Mouse (Mus musculus) CH12.LX (cell line): ENCODE results near the gene Smug1. TPM values are rescaled to one million over a fixed set of nuclear protein-coding genes. Genes with fewer than 3 reads are reported as not detected.

ENCODE experiments used
- DNase-seq: peaks from one replicate; pipeline ENCODE4 v3.0.0-alpha.2; 2013; ENCODE audit errors: extremely low read depth
- H3K27ac ChIP-seq: 2 replicates; pipeline ENCODE4 v1.5.1; 2012; ENCODE audit warnings: low read depth, mild to moderate bottlenecking, control low read depth, moderate library complexity; ENCODE audit not compliant: insufficient read depth
- H3K27me3 ChIP-seq: replicated peaks from 2 replicates; pipeline ENCODE3; 2012; ENCODE audit warnings: inconsistent platforms
- H3K36me3 ChIP-seq, 2 experiments: replicated peaks in 1 of 2; 2 replicates each; pipeline versions ENCODE3 to v1.6.1; 2012; ENCODE audit warnings: inconsistent platforms in 1 of 2, low read length in 1 of 2, mild to moderate bottlenecking in 1 of 2, mixed read lengths in 1 of 2, moderate library complexity in 1 of 2; ENCODE audit not compliant: control insufficient read depth in 1 of 2, insufficient read depth in 1 of 2
- H3K4me1 ChIP-seq, 2 experiments: 2 replicates each; pipeline ENCODE4 v1.6.1; 2012; ENCODE audit warnings: inconsistent platforms in 1 of 2, moderate library complexity in 1 of 2; ENCODE audit not compliant: insufficient read depth in 2 of 2, control insufficient read depth in 1 of 2
- H3K4me2 ChIP-seq: 2 replicates; pipeline ENCODE4 v1.6.1; 2012; ENCODE audit warnings: low read depth, mild to moderate bottlenecking, control low read depth; ENCODE audit not compliant: poor library complexity, insufficient read depth, severe bottlenecking
- H3K4me3 ChIP-seq, 3 experiments: fragments of 150-350 bp in 1 of 3; sonication (generic) in 1 of 3; replicated peaks in 1 of 3; 2 replicates each; pipeline versions ENCODE3 to v1.5.1; 2011 to 2012; ENCODE audit warnings: low read depth in 2 of 3, low read length in 2 of 3, mild to moderate bottlenecking in 2 of 3, moderate library complexity in 2 of 3, control low read depth in 1 of 3, improper control_type of control experiment in 1 of 3, inconsistent platforms in 1 of 3, mixed read lengths in 1 of 3; ENCODE audit not compliant: poor library complexity in 1 of 3
- H3K79me2 ChIP-seq: replicated peaks from 2 replicates; pipeline ENCODE4 v1.6.1; 2012; ENCODE audit warnings: mild to moderate bottlenecking, moderate library complexity; ENCODE audit not compliant: control insufficient read depth, poor library complexity, insufficient read depth, severe bottlenecking; ENCODE audit errors: extremely low read depth
- H3K9ac ChIP-seq: 2 replicates; pipeline ENCODE4 v1.6.1; 2012; ENCODE audit warnings: low read depth, mild to moderate bottlenecking, control low read depth, moderate library complexity; ENCODE audit not compliant: insufficient read depth
- H3K9me3 ChIP-seq: replicated peaks from 2 replicates; pipeline ENCODE3; 2012; ENCODE audit warnings: low read length, inconsistent platforms, mixed read lengths
- BHLHE40 ChIP-seq: IDR thresholded peaks from 2 replicates; pipeline ENCODE4 v1.6.1; 2011; ENCODE audit warnings: mild to moderate bottlenecking, low read depth, low read length, improper control_type of control experiment
- CHD1 ChIP-seq: IDR thresholded peaks from 2 replicates; pipeline ENCODE4 v1.6.1; 2012; ENCODE audit warnings: low read depth, low read length, improper control_type of control experiment, inconsistent platforms
- CHD2 ChIP-seq: IDR thresholded peaks from 2 replicates; pipeline ENCODE4 v1.6.1; 2011; ENCODE audit warnings: low read length, improper control_type of control experiment
- CTCF ChIP-seq, 2 experiments: IDR thresholded peaks in 1 of 2; conservative IDR thresholded peaks in 1 of 2; 2 replicates each; pipeline ENCODE4 v1.5.1; 2011 to 2012; ENCODE audit warnings: low read depth in 2 of 2, low read length in 2 of 2, improper control_type of control experiment in 1 of 2, inconsistent platforms in 1 of 2, mild to moderate bottlenecking in 1 of 2, moderate library complexity in 1 of 2
- E2F4 ChIP-seq: IDR thresholded peaks from 2 replicates; pipeline ENCODE4 v1.6.1; 2011; ENCODE audit warnings: low read depth, low read length, improper control_type of control experiment; ENCODE audit not compliant: insufficient replicate concordance
- ELF1 ChIP-seq: IDR thresholded peaks from 2 replicates; pipeline ENCODE4 v1.6.1; 2014; ENCODE audit warnings: low read depth, mild to moderate bottlenecking, inconsistent platforms, low read length, improper control_type of control experiment
- EP300 ChIP-seq: IDR thresholded peaks from 2 replicates; pipeline ENCODE4 v1.6.1; 2011; ENCODE audit warnings: low read length, improper control_type of control experiment
- ETS1 ChIP-seq: conservative IDR thresholded peaks from 2 replicates; pipeline ENCODE4 v1.6.1; 2012; ENCODE audit warnings: low read depth, mild to moderate bottlenecking, inconsistent platforms, low read length, improper control_type of control experiment, moderate library complexity
- GABPA ChIP-seq: IDR thresholded peaks from 2 replicates; pipeline ENCODE4 v1.6.1; 2012; ENCODE audit warnings: low read depth, low read length, improper control_type of control experiment, inconsistent platforms; ENCODE audit not compliant: insufficient replicate concordance
- HCFC1 ChIP-seq: IDR thresholded peaks from 2 replicates; pipeline ENCODE4 v1.6.1; 2012; ENCODE audit warnings: low read depth, mild to moderate bottlenecking, inconsistent platforms, low read length, improper control_type of control experiment
- IRF4 ChIP-seq: IDR thresholded peaks from 2 replicates; pipeline ENCODE4 v1.6.1; 2014; ENCODE audit warnings: low read depth, mild to moderate bottlenecking, inconsistent platforms, low read length, improper control_type of control experiment
- JUN ChIP-seq: IDR thresholded peaks from 2 replicates; pipeline ENCODE4 v1.6.1; 2011; ENCODE audit warnings: low read depth, mild to moderate bottlenecking, low read length, improper control_type of control experiment, moderate library complexity; ENCODE audit not compliant: insufficient read depth
- JUND ChIP-seq: conservative IDR thresholded peaks from 2 replicates; pipeline ENCODE4 v1.6.1; 2011; ENCODE audit warnings: low read depth, low read length, improper control_type of control experiment
- KAT2A ChIP-seq: IDR thresholded peaks from 2 replicates; pipeline ENCODE4 v1.6.1; 2012; ENCODE audit warnings: low read length, improper control_type of control experiment, inconsistent platforms; ENCODE audit not compliant: insufficient replicate concordance
- MAFK ChIP-seq: IDR thresholded peaks from 2 replicates; pipeline ENCODE4 v1.6.1; 2011; ENCODE audit warnings: low read length, improper control_type of control experiment; ENCODE audit not compliant: insufficient replicate concordance
- MAX ChIP-seq: IDR thresholded peaks from 2 replicates; pipeline ENCODE4 v1.6.1; 2011; ENCODE audit warnings: low read length, improper control_type of control experiment
- MAZ ChIP-seq: IDR thresholded peaks from 2 replicates; pipeline ENCODE4 v1.6.1; 2012; ENCODE audit warnings: low read depth, mild to moderate bottlenecking, inconsistent platforms, low read length, improper control_type of control experiment, moderate library complexity
- MEF2A ChIP-seq: IDR thresholded peaks from 2 replicates; pipeline ENCODE4 v1.6.1; 2014; ENCODE audit warnings: low read depth, mild to moderate bottlenecking, inconsistent platforms, low read length, improper control_type of control experiment, borderline replicate concordance
- MXI1 ChIP-seq: IDR thresholded peaks from 2 replicates; pipeline ENCODE4 v1.6.1; 2011; ENCODE audit warnings: mild to moderate bottlenecking, low read depth, low read length, improper control_type of control experiment
- MYC ChIP-seq: IDR thresholded peaks from 2 replicates; pipeline ENCODE4 v1.6.1; 2011; ENCODE audit warnings: low read depth, mild to moderate bottlenecking, improper control_type of control experiment, low read length
- NELFE ChIP-seq: IDR thresholded peaks from 2 replicates; pipeline ENCODE4 v1.6.1; 2011; ENCODE audit warnings: low read depth, low read length, improper control_type of control experiment
- NRF1 ChIP-seq: IDR thresholded peaks from 2 replicates; pipeline ENCODE4 v1.6.1; 2014; ENCODE audit warnings: low read depth, mild to moderate bottlenecking, inconsistent platforms, low read length, improper control_type of control experiment, moderate library complexity
- PAX5 ChIP-seq: IDR thresholded peaks from 2 replicates; pipeline ENCODE4 v1.6.1; 2012; ENCODE audit warnings: low read length, inconsistent platforms, mixed read lengths
- POLR2A ChIP-seq: IDR thresholded peaks from 2 replicates; pipeline ENCODE4 v1.6.1; 2011; ENCODE audit warnings: low read depth, mild to moderate bottlenecking, improper control_type of control experiment, low read length
- POLR2AphosphoS2 ChIP-seq: IDR thresholded peaks from 2 replicates; pipeline ENCODE4 v1.6.1; 2011; ENCODE audit warnings: low read depth, low read length, improper control_type of control experiment
- RAD21 ChIP-seq: IDR thresholded peaks from 2 replicates; pipeline ENCODE4 v1.6.1; 2011; ENCODE audit warnings: low read depth, mild to moderate bottlenecking, low read length, improper control_type of control experiment, moderate library complexity
- RCOR1 ChIP-seq: conservative IDR thresholded peaks from 2 replicates; pipeline ENCODE4 v1.6.1; 2012; ENCODE audit warnings: low read depth, mild to moderate bottlenecking, inconsistent platforms, low read length, improper control_type of control experiment
- SIN3A ChIP-seq: IDR thresholded peaks from 2 replicates; pipeline ENCODE4 v1.6.1; 2012; ENCODE audit warnings: low read length, improper control_type of control experiment, inconsistent platforms
- SMC3 ChIP-seq: IDR thresholded peaks from 2 replicates; pipeline ENCODE4 v1.6.1; 2011; ENCODE audit warnings: low read depth, low read length, improper control_type of control experiment
- TBP ChIP-seq: conservative IDR thresholded peaks from 2 replicates; pipeline ENCODE4 v1.6.1; 2011; ENCODE audit warnings: low read depth, low read length, improper control_type of control experiment
- TCF12 ChIP-seq: IDR thresholded peaks from 2 replicates; pipeline ENCODE4 v1.6.1; 2014; ENCODE audit warnings: low read depth, mild to moderate bottlenecking, inconsistent platforms, low read length, improper control_type of control experiment
- UBTF ChIP-seq: IDR thresholded peaks from 2 replicates; pipeline ENCODE4 v1.6.1; 2012; ENCODE audit warnings: low read depth, mild to moderate bottlenecking, inconsistent platforms, low read length, improper control_type of control experiment, moderate library complexity
- USF1 ChIP-seq: IDR thresholded peaks from 2 replicates; pipeline ENCODE4 v1.6.1; 2014; ENCODE audit warnings: low read depth, mild to moderate bottlenecking, inconsistent platforms, low read length, improper control_type of control experiment
- USF2 ChIP-seq: conservative IDR thresholded peaks from 2 replicates; pipeline ENCODE4 v1.6.1; 2011; ENCODE audit warnings: low read depth, low read length, improper control_type of control experiment
- ZC3H11A ChIP-seq: IDR thresholded peaks from 2 replicates; pipeline ENCODE4 v1.6.1; 2012; ENCODE audit warnings: low read depth, mild to moderate bottlenecking, inconsistent platforms, low read length, improper control_type of control experiment
- ZKSCAN1 ChIP-seq: IDR thresholded peaks from 2 replicates; pipeline ENCODE4 v1.6.1; 2012; ENCODE audit warnings: low read depth, inconsistent platforms, low read length, improper control_type of control experiment, borderline replicate concordance
- ZMIZ1 ChIP-seq: IDR thresholded peaks from 2 replicates; pipeline ENCODE4 v1.6.1; 2012; ENCODE audit warnings: low read depth, mild to moderate bottlenecking, inconsistent platforms, low read length, improper control_type of control experiment
- ZNF384 ChIP-seq: IDR thresholded peaks from 2 replicates; pipeline ENCODE4 v1.6.1; 2012; ENCODE audit warnings: low read depth, low read length, improper control_type of control experiment, inconsistent platforms
- dilution Hi-C: fragments of 300-500 bp; cut with MboI; formaldehyde crosslinking; loops from 2 replicates; pipeline ENCODE4 v1.14.3; 2020; ENCODE audit warnings: low sequenced_read_pairs; ENCODE audit not compliant: extremely low pct_unique_long_range_greater_than_20kb, extremely low pct_ligation_motif_present
- in situ Hi-C: fragments of 300-500 bp; cut with MboI; formaldehyde crosslinking; loops from 3 replicates; pipeline ENCODE4 v1.14.3; 2019; ENCODE audit warnings: low sequenced_read_pairs, low pct_ligation_motif_present, low pct_unique_long_range_greater_than_20kb, mixed read lengths
- polyA plus RNA-seq: library from polyadenylated mRNA; unstranded; fragments of >175 nt; gene quantifications from 2 replicates; pipeline ENCODE4 v1.2.1, GENCODE M21; 2012; ENCODE audit warnings: low read depth; ENCODE audit not compliant: insufficient read length
- total RNA-seq, 2 experiments: library from RNA; depleted of rRNA; stranded (reverse); fragments of 300-350 nt in 1 of 2; fragments of >200 nt in 1 of 2; gene quantifications; 2 replicates each; pipeline ENCODE4 v1.2.3; 2012 to 2014

Gene Smug1
- total and polyA plus RNA-seq, 3 experiments, result 6.1 to 9.8 (median 7.8) TPM

GRCm38 (mm10) chr15:103165379-103165778, 1.5 kb downstream of the Smug1 start:
- H3K4me1 ChIP-seq, result peaks cover 2 to 68% of the 10 kb centered on the region in 2 experiments; a peak in 3 of 4 replicates
- dilution Hi-C loops (no loop called here), in situ Hi-C loops (loop anchor here (25.0 kb wide), 1 partner anchor 428 kb away; no protein-coding TSS in a partner anchor)
- no peak overlapping the region for H3K27ac ChIP-seq
- DNase-seq, result peak; percentile 96
- peaks cover 9% of the 10 kb centered on the region; the same call in 1 of the 2 replicates for H3K79me2 ChIP-seq
- H3K27me3 ChIP-seq, result peaks cover 47% of the 10 kb centered on the region
- no peak for TF ChIP-seq PAX5
- peak; percentile 83 for TF ChIP-seq IRF4
- TF ChIP-seq GABPA, result no peak
- no peak for TF ChIP-seq POLR2AphosphoS2
- no peak for TF ChIP-seq MAZ
- peak; percentile 90 for TF ChIP-seq ZC3H11A
- TF ChIP-seq ELF1, result peak; percentile 66
- no peak for TF ChIP-seq KAT2A
- peak; percentile 57 for TF ChIP-seq SIN3A
- 0 out of 2 replicates have a peak, but pooled peaks have one; percentile 22 for TF ChIP-seq ZNF384
- TF ChIP-seq MAFK, result no peak
- TF ChIP-seq JUND, result 0 out of 2 replicates have a peak, but pooled peaks have one; percentile 16
- TF ChIP-seq EP300, result no peak
- TF ChIP-seq ZKSCAN1, result no peak
- no peak for TF ChIP-seq E2F4
- no peak for TF ChIP-seq ZMIZ1
- TF ChIP-seq CTCF (conservative IDR thresholded peaks at IDR 0.05 in 1 of 2, IDR thresholded peaks at IDR 0.05 in 1 of 2; ENCODE audit: low read depth in 2 of 2, low read length in 2 of 2), result peak; percentile 92 to 98
- TF ChIP-seq RCOR1, result no peak
- TF ChIP-seq MAX, result no peak
- peak; percentile 94 for TF ChIP-seq TBP
- TF ChIP-seq NELFE, result peak; percentile 59; the same call in 1 of the 2 replicates
- no peak; the same call in 1 of the 2 replicates for TF ChIP-seq ETS1
- peak; percentile 99 for TF ChIP-seq RAD21
- peak; percentile 74 for TF ChIP-seq TCF12
- TF ChIP-seq CHD2, result no peak
- peak; percentile 34; the same call in 1 of the 2 replicates for TF ChIP-seq MEF2A
- TF ChIP-seq NRF1, result peak; percentile 31; the same call in 1 of the 2 replicates
- TF ChIP-seq JUN, result no peak
- TF ChIP-seq USF1, result no peak
- TF ChIP-seq HCFC1, result peak; percentile 52; the same call in 1 of the 2 replicates
- no peak for TF ChIP-seq MYC
- TF ChIP-seq SMC3, result peak; percentile 99
- TF ChIP-seq BHLHE40, result no peak; the same call in 1 of the 2 replicates
- TF ChIP-seq USF2, result no peak
- no peak for TF ChIP-seq POLR2A
- no peak; the same call in 1 of the 2 replicates for TF ChIP-seq MXI1
- TF ChIP-seq CHD1, result no peak
- TF ChIP-seq UBTF, result peak; percentile 91
- H3K9ac ChIP-seq, result peak overlapping the region; percentile 14; the same call in 1 of the 2 replicates
- H3K9me3 ChIP-seq, result peaks cover 6% of the 10 kb centered on the region
- H3K36me3 ChIP-seq, result peaks cover 0 to 15% of the 10 kb centered on the region in 2 experiments
- no peak overlapping the region for H3K4me3 ChIP-seq
- no peak overlapping the region; the same call in 1 of the 2 replicates for H3K4me2 ChIP-seq
